Mouse (Mus musculus) brain, embryonic 14.5 days (tissue): ENCODE data around the gene Hnrnpul2.

ENCODE experiments used
- CTCF ChIP-seq: fragments of 200-500 bp; IDR thresholded peaks from 2 replicates; pipeline ENCODE4 v1.5.1; 2012; ENCODE audit warnings: inconsistent platforms, mild to moderate bottlenecking, moderate library complexity, borderline replicate concordance; ENCODE audit not compliant: insufficient read depth, insufficient read length; ENCODE audit errors: extremely low read depth
- POLR2A ChIP-seq: fragments of 200-500 bp; IDR thresholded peaks from 2 replicates; pipeline ENCODE4 v1.6.1; 2012; ENCODE audit warnings: mild to moderate bottlenecking, inconsistent platforms, borderline replicate concordance; ENCODE audit not compliant: poor library complexity, insufficient read depth, insufficient read length, severe bottlenecking; ENCODE audit errors: extremely low read depth

DNA sequence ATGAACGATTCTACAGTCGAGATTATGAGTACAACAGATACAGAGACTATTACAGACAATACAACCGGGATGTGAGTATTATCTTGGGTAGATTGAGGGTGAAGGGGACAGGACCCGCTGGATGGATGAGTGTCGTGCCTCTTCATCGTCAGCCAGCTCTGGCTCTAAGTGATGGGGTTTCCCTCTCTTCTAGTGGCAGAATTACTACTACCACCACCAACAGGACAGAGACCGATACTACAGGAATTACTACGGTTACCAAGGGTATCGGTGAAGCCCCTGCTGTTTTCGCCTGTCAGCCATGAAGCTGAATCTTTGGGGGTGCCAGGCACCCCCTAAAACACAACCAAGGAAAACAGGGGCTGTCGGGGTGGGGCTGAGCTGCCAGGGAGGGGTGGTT, 11.5 kb downstream of the Hnrnpul2 start:
- TF ChIP-seq CTCF (peak; percentile 6; the same call in 1 of the 2 replicates), POLR2A (no peak)
